Mouse (Mus musculus): ENCODE measurements around the gene Ccdc189.
"Not testable (repeated sequence)": the region's sequence is repeated elsewhere in the genome, so short reads cannot be mapped to it uniquely, and the experiment has no call there.

The Ccdc189 gene

GRCm38 (mm10) chr7:127588011-127588871 lies at the start of gene Ccdc189, which contains the start of gene Rnf40:
Ccdc189 (minus strand) TSS chr7:127588595.
Rnf40 (plus strand) TSS chr7:127588767.
- peak; percentile 95 for DNase-seq

- DNase-seq = peak; percentile 89
Observed at GRCm38 (mm10) chr7:127636963-127637362, 48.6 kb upstream of the Ccdc189 start.

- DNase-seq = no peak
Observed at GRCm38 (mm10) chr7:127631416-127631815, 43.0 kb upstream of the Ccdc189 start.

GRCm38 (mm10) chr7:127628646-127629045 lies 40.3 kb upstream of the Ccdc189 start:
- no peak for DNase-seq

GRCm38 (mm10) chr7:127626471-127626870 lies 38.1 kb upstream of the Ccdc189 start:
- DNase-seq = no peak

- DNase-seq = no peak
Observed at GRCm38 (mm10) chr7:127626039-127626438, 37.6 kb upstream of the Ccdc189 start.

- not testable (repeated sequence) for DNase-seq
Observed at GRCm38 (mm10) chr7:127618402-127618801, 30.0 kb upstream of the Ccdc189 start.

- no peak for DNase-seq
Observed at GRCm38 (mm10) chr7:127617962-127618361, 29.6 kb upstream of the Ccdc189 start.

GRCm38 (mm10) chr7:127616881-127617280 lies 28.5 kb upstream of the Ccdc189 start:
- DNase-seq = no peak

- DNase-seq = no peak
Observed at GRCm38 (mm10) chr7:127616336-127616735, 27.9 kb upstream of the Ccdc189 start.

- DNase-seq = peak; percentile 85
Observed at GRCm38 (mm10) chr7:127614891-127615843, 26.8 kb upstream of the Ccdc189 start, which contains the start of gene Zfp629. Zfp629 (minus strand) TSS chr7:127615797.

- peak; percentile 81 for DNase-seq
Observed at GRCm38 (mm10) chr7:127614511-127614890, 26.1 kb upstream of the Ccdc189 start.

- DNase-seq = no peak
Observed at GRCm38 (mm10) chr7:127614091-127614490, 25.7 kb upstream of the Ccdc189 start.

GRCm38 (mm10) chr7:127613501-127613900 lies 25.1 kb upstream of the Ccdc189 start:
- no peak for DNase-seq

GRCm38 (mm10) chr7:127611561-127611960 lies 23.2 kb upstream of the Ccdc189 start:
- DNase-seq = no peak

- DNase-seq = no peak
Observed at GRCm38 (mm10) chr7:127611011-127611410, 22.6 kb upstream of the Ccdc189 start.

- no peak for DNase-seq
Observed at GRCm38 (mm10) chr7:127607150-127607549, 18.8 kb upstream of the Ccdc189 start.

- no peak for DNase-seq
Observed at GRCm38 (mm10) chr7:127604256-127604655, 15.9 kb upstream of the Ccdc189 start.

GRCm38 (mm10) chr7:127602903-127603302 lies 14.5 kb upstream of the Ccdc189 start:
- DNase-seq = no peak

GRCm38 (mm10) chr7:127601735-127602134 lies 13.3 kb upstream of the Ccdc189 start:
- DNase-seq = no peak

- no peak for DNase-seq
Observed at GRCm38 (mm10) chr7:127600612-127601011, 12.2 kb upstream of the Ccdc189 start.

GRCm38 (mm10) chr7:127596747-127597146 lies 8.4 kb upstream of the Ccdc189 start:
- no peak for DNase-seq

GRCm38 (mm10) chr7:127592575-127592974 lies 4.2 kb upstream of the Ccdc189 start:
- DNase-seq = no peak
